Comparison of ENCODE assay signal across 9 mouse cellular contexts in genomic region chr12:91683549-91684100, GRCm38 (mm10).
DNase-seq lines count a peak whose midpoint lies in the region; ATAC-seq and TF ChIP-seq lines count a peak whose summit lies in the region.
"Had no signal": no experiment of that assay in that cellular context is flagged by ENCODE, and none has a peak within 500 bp of the region (broad histone marks: within the 10 kb centered on the region; RNA-seq: fewer than 3 reads in every experiment).

No protein-coding gene starts in this region.

- peaks cover 6% of the 10 kb centered on the region; the same call in 1 of the 2 replicates for H3K27me3 ChIP-seq in heart, postnatal 0 days (ENCODE audit: control insufficient read depth, insufficient read depth, low read length)
- no peaks in the 10 kb centered on the region for H3K27me3 ChIP-seq in embryonic facial prominence, embryonic 15.5 days
- H3K27me3 ChIP-seq in limb, embryonic 10.5 days (ENCODE audit: low read depth, poor library complexity, severe bottlenecking), result no peaks in the 10 kb centered on the region

- no peak for DNase-seq in heart, postnatal 0 days (ENCODE audit: low spot score)
- no peak for DNase-seq in heart, adult 8-10 months (ENCODE audit: low spot score)
- DNase-seq in limb, embryonic 10.5 days (ENCODE audit: low spot score), result peak; percentile 30
- peak; percentile 47 for DNase-seq in retina, embryonic 14.5 days (ENCODE audit: low spot score)
- DNase-seq in thymus, postnatal 4 days, result no peak
- no peak for DNase-seq in adipocyte (ENCODE audit: low spot score)
- DNase-seq in kidney, postnatal 10 days, result no peak
- DNase-seq: heart, postnatal 36 days had no signal

- no peaks in the 10 kb centered on the region for H3K36me3 ChIP-seq in heart, postnatal 0 days (replicated peaks; ENCODE audit: control insufficient read depth, insufficient read depth, low read length)
- H3K36me3 ChIP-seq in embryonic facial prominence, embryonic 15.5 days, result no peaks in the 10 kb centered on the region
- no peaks in the 10 kb centered on the region for H3K36me3 ChIP-seq in limb, embryonic 10.5 days

- H3K27ac ChIP-seq in heart, postnatal 0 days (ENCODE audit: low read depth), result no peak overlapping the region
- H3K27ac ChIP-seq in embryonic facial prominence, embryonic 15.5 days (replicated peaks), result 0 out of 2 replicates have a peak overlapping the region, but pooled peaks have one; percentile 34
- peak overlapping the region; percentile 83; the same call in 1 of the 2 replicates for H3K27ac ChIP-seq in limb, embryonic 10.5 days

- WGBS in heart, postnatal 0 days, result 24% methylated on average over 15 of the region's 15 CpGs
- 31% methylated on average over 15 of the region's 15 CpGs for WGBS in embryonic facial prominence, embryonic 15.5 days
- 77% methylated on average over 15 of the region's 15 CpGs for WGBS in limb, embryonic 10.5 days

- no peak for TF ChIP-seq EP300 in heart, postnatal 0 days (IDR thresholded peaks at IDR 0.05; ENCODE audit: low read depth)

- ATAC-seq in heart, postnatal 0 days (ENCODE audit: insufficient read depth, low read depth), result no peak
- ATAC-seq in embryonic facial prominence, embryonic 15.5 days (ENCODE audit: insufficient number of reproducible peaks, low FRiP score, low TSS enrichment, low read depth), result no peak

- TF ChIP-seq CTCF in heart, postnatal 0 days (IDR thresholded peaks at IDR 0.05; ENCODE audit: low read depth), result no peak

- peaks cover 16% of the 10 kb centered on the region; the same call in 1 of the 2 replicates for H3K4me1 ChIP-seq in heart, postnatal 0 days (ENCODE audit: control insufficient read depth, insufficient read depth)
- H3K4me1 ChIP-seq in embryonic facial prominence, embryonic 15.5 days, result peaks cover 47% of the 10 kb centered on the region
- peaks cover 40% of the 10 kb centered on the region for H3K4me1 ChIP-seq in limb, embryonic 10.5 days

- no peaks in the 10 kb centered on the region for H3K9me3 ChIP-seq in heart, postnatal 0 days (replicated peaks; ENCODE audit: control insufficient read depth, low read length)
- H3K9me3 ChIP-seq in embryonic facial prominence, embryonic 15.5 days (replicated peaks), result no peaks in the 10 kb centered on the region
- no peaks in the 10 kb centered on the region for H3K9me3 ChIP-seq in limb, embryonic 10.5 days (replicated peaks)

- no peak overlapping the region for H3K9ac ChIP-seq in heart, postnatal 0 days (replicated peaks; ENCODE audit: low read depth, low read length)
- no peak overlapping the region for H3K9ac ChIP-seq in embryonic facial prominence, embryonic 15.5 days

- peak overlapping the region; percentile 52 for H3K4me2 ChIP-seq in heart, postnatal 0 days (ENCODE audit: low read depth, low read length)
- H3K4me2 ChIP-seq in embryonic facial prominence, embryonic 15.5 days (replicated peaks), result peak overlapping the region; percentile 45

- peak overlapping the region; percentile 24; the same call in 1 of the 2 replicates for H3K4me3 ChIP-seq in heart, postnatal 0 days (ENCODE audit: low read depth, low read length)
- H3K4me3 ChIP-seq in embryonic facial prominence, embryonic 15.5 days (replicated peaks), result peak overlapping the region; percentile 16
- H3K4me3 ChIP-seq in limb, embryonic 10.5 days, result no peak overlapping the region

Comparison
In these comparisons a context has a peak if more than half of its experiments do, and no peak if none do; other contexts are left out.
1. DNase-seq: peak in limb, embryonic 10.5 days (single experiment) and retina, embryonic 14.5 days (single experiment); none in heart, postnatal 0 days (single experiment), heart, adult 8-10 months (single experiment), thymus, postnatal 4 days (single experiment), adipocyte (single experiment) and kidney, postnatal 10 days (single experiment).